7 mouse cellular contexts compared by ENCODE assay signal in genomic region chr1:23382037-23382436, GRCm38 (mm10). TPM values are rescaled to one million over a fixed set of nuclear protein-coding genes. Genes with fewer than 3 reads are reported as not detected.
A peak's percentile ranks its signal among the peaks of the same experiment; 100 is the strongest.
DNase-seq lines count a peak whose midpoint lies in the region; ATAC-seq and TF ChIP-seq lines count a peak whose summit lies in the region.

No protein-coding gene starts in this region.

- TF ChIP-seq POLR2A in liver, adult 2 months (IDR thresholded peaks at IDR 0.05; ENCODE audit: extremely low read depth, insufficient read depth, low read length): no peak

- H3K36me3 ChIP-seq in liver, adult 2 months (ENCODE audit: control insufficient read depth, insufficient read depth, low read length): peaks cover 2% of the 10 kb centered on the region; the same call in 1 of the 2 replicates
- H3K36me3 ChIP-seq in embryonic facial prominence, embryonic 13.5 days: no peaks in the 10 kb centered on the region
- H3K36me3 ChIP-seq in intestine, postnatal 0 days (ENCODE audit: control insufficient read depth, insufficient read depth): no peaks in the 10 kb centered on the region
- peaks cover 3% of the 10 kb centered on the region; the same call in 1 of the 2 replicates for H3K36me3 ChIP-seq in neural tube, embryonic 15.5 days

- DNase-seq in liver, adult 2 months (ENCODE audit: extremely low read depth, low read depth, low spot score): no peak
- DNase-seq in liver: no peak
- no peak for DNase-seq in adrenal gland, postnatal 36 days
- no peak for DNase-seq in adrenal gland, postnatal 25 days

- H3K4me3 ChIP-seq in liver, adult 2 months (ENCODE audit: insufficient read depth, low read depth, low read length): peak overlapping the region; percentile 7; the same call in 1 of the 2 replicates
- H3K4me3 ChIP-seq in embryonic facial prominence, embryonic 13.5 days: peak overlapping the region; percentile 77
- peak overlapping the region; percentile 61 for H3K4me3 ChIP-seq in intestine, postnatal 0 days (ENCODE audit: low read depth, low read length)
- H3K4me3 ChIP-seq in neural tube, embryonic 15.5 days (replicated peaks): peak overlapping the region; percentile 87

- no peak for ATAC-seq in embryonic facial prominence, embryonic 13.5 days (ENCODE audit: insufficient number of reproducible peaks, insufficient read depth, low FRiP score, low TSS enrichment, low read depth)
- ATAC-seq in intestine, postnatal 0 days: no peak
- no peak for ATAC-seq in neural tube, embryonic 15.5 days (ENCODE audit: low FRiP score)

- H3K4me1 ChIP-seq in liver, adult 2 months (ENCODE audit: control insufficient read depth, insufficient read depth, low read length): peaks cover 4% of the 10 kb centered on the region
- H3K4me1 ChIP-seq in embryonic facial prominence, embryonic 13.5 days: peaks cover 26% of the 10 kb centered on the region
- H3K4me1 ChIP-seq in intestine, postnatal 0 days (replicated peaks; ENCODE audit: control insufficient read depth, insufficient read depth, low read length): no peaks in the 10 kb centered on the region
- peaks cover 41% of the 10 kb centered on the region for H3K4me1 ChIP-seq in neural tube, embryonic 15.5 days

- H3K27me3 ChIP-seq in liver, adult 2 months (ENCODE audit: control insufficient read depth, insufficient read depth, low read length): no peaks in the 10 kb centered on the region
- H3K27me3 ChIP-seq in embryonic facial prominence, embryonic 13.5 days: no peaks in the 10 kb centered on the region
- H3K27me3 ChIP-seq in intestine, postnatal 0 days (replicated peaks; ENCODE audit: control insufficient read depth, insufficient read depth, low read length): peaks cover 15% of the 10 kb centered on the region
- H3K27me3 ChIP-seq in neural tube, embryonic 15.5 days (replicated peaks): no peaks in the 10 kb centered on the region

- H3K79me2 ChIP-seq in liver, adult 2 months (ENCODE audit: control insufficient read depth, insufficient read depth, low read length): peaks cover 3% of the 10 kb centered on the region; the same call in 1 of the 2 replicates

- no peak for TF ChIP-seq CTCF in liver, adult 2 months (IDR thresholded peaks at IDR 0.05; ENCODE audit: low read depth, low read length)
- no peak for TF ChIP-seq CTCF in intestine, postnatal 0 days (IDR thresholded peaks at IDR 0.05; ENCODE audit: low read depth)

- H3K9ac ChIP-seq in liver, adult 2 months (ENCODE audit: low read depth, low read length): no peak overlapping the region
- H3K9ac ChIP-seq in embryonic facial prominence, embryonic 13.5 days: peak overlapping the region; percentile 87
- H3K9ac ChIP-seq in intestine, postnatal 0 days (ENCODE audit: low read depth, low read length): no peak overlapping the region
- H3K9ac ChIP-seq in neural tube, embryonic 15.5 days (replicated peaks): peak overlapping the region; percentile 94; the same call in 1 of the 2 replicates

- H3K9me3 ChIP-seq in embryonic facial prominence, embryonic 13.5 days: no peaks in the 10 kb centered on the region
- no peaks in the 10 kb centered on the region for H3K9me3 ChIP-seq in intestine, postnatal 0 days (ENCODE audit: control insufficient read depth)
- no peaks in the 10 kb centered on the region for H3K9me3 ChIP-seq in neural tube, embryonic 15.5 days (replicated peaks)

- H3K27ac ChIP-seq in liver, adult 2 months (replicated peaks; ENCODE audit: insufficient read depth, low read depth, low read length): no peak overlapping the region
- no peak overlapping the region for H3K27ac ChIP-seq in embryonic facial prominence, embryonic 13.5 days
- H3K27ac ChIP-seq in intestine, postnatal 0 days (ENCODE audit: low read depth, low read length): no peak overlapping the region
- peak overlapping the region; percentile 91; the same call in 1 of the 2 replicates for H3K27ac ChIP-seq in neural tube, embryonic 15.5 days (replicated peaks)

- 47% methylated on average over 9 of the region's 9 CpGs for WGBS in liver, adult 2 months
- WGBS in embryonic facial prominence, embryonic 13.5 days: 11% methylated on average over 9 of the region's 9 CpGs
- 31% methylated on average over 9 of the region's 9 CpGs for WGBS in intestine, postnatal 0 days
- WGBS in neural tube, embryonic 15.5 days: 18% methylated on average over 9 of the region's 9 CpGs

- peak overlapping the region; percentile 91 for H3K4me2 ChIP-seq in embryonic facial prominence, embryonic 13.5 days
- peak overlapping the region; percentile 98 for H3K4me2 ChIP-seq in intestine, postnatal 0 days (replicated peaks; ENCODE audit: low read depth)
- H3K4me2 ChIP-seq in neural tube, embryonic 15.5 days: peak overlapping the region; percentile 94

RNA-seq across cellular contexts. Expression of gene Ogfrl1, which starts 15.5 kb away (rescaled TPM):
- 5.4 and 5.9 TPM in 2 replicates for total RNA-seq in liver, adult 2 months (2014; rRNA removed)
- 4.1 and 4.3 TPM in 2 replicates for polyA plus RNA-seq in liver, adult 2 months (2012; rRNA removed)
- polyA plus RNA-seq in embryonic facial prominence, embryonic 13.5 days (2015; fragmentation: Nextera tagmentation; extraction: Ambion mirVana): 10.4 and 11.0 TPM in 2 replicates
- 3.8 and 4.4 TPM in 2 replicates for polyA plus RNA-seq in intestine, postnatal 0 days (2015; fragmentation: Nextera tagmentation; extraction: Ambion mirVana)
- 18.4 and 20.3 TPM in 2 replicates for polyA plus RNA-seq in neural tube, embryonic 15.5 days (2015; fragmentation: Nextera tagmentation; extraction: Ambion mirVana)
- total RNA-seq in adrenal gland, postnatal 36 days (2021): 1 to 10 TPM; 6.4 to 8.1 TPM
- total RNA-seq in adrenal gland, postnatal 25 days (2021): 7.4 and 9.6 TPM in 2 replicates

Comparison
In these comparisons a context has a peak if more than half of its experiments do, and no peak if none do; other contexts are left out.
1. H3K4me3 ChIP-seq: peak in every context shown above with its lines; median percentile 87 in neural tube, embryonic 15.5 days; 77 in embryonic facial prominence, embryonic 13.5 days; 61 in intestine, postnatal 0 days; 7 in liver, adult 2 months.
2. H3K9ac ChIP-seq: peak in embryonic facial prominence, embryonic 13.5 days (single experiment) and neural tube, embryonic 15.5 days (single experiment); none in liver, adult 2 months (single experiment) and intestine, postnatal 0 days (single experiment).
3. Peak in every context shown above with its lines, with median percentiles within 50 percentile points of each other: H3K4me2 ChIP-seq.